Mouse (Mus musculus): ENCODE data around the gene Mut. TPM values are rescaled to one million over a fixed set of nuclear protein-coding genes. Genes with fewer than 3 reads are reported as not detected.

Gene Mut
- total RNA-seq (2012; rRNA removed) (21.2 and 25.8 TPM in 2 replicates), polyA plus RNA-seq (2012; ENCODE audit: insufficient read depth in 1 of 2, insufficient read length in 2 of 2, low read depth in 1 of 2, low replicate concordance in 2 of 2, missing spikeins in 1 of 2) (10 to 100 TPM; 25.0 to 65.8 TPM)

DNA sequence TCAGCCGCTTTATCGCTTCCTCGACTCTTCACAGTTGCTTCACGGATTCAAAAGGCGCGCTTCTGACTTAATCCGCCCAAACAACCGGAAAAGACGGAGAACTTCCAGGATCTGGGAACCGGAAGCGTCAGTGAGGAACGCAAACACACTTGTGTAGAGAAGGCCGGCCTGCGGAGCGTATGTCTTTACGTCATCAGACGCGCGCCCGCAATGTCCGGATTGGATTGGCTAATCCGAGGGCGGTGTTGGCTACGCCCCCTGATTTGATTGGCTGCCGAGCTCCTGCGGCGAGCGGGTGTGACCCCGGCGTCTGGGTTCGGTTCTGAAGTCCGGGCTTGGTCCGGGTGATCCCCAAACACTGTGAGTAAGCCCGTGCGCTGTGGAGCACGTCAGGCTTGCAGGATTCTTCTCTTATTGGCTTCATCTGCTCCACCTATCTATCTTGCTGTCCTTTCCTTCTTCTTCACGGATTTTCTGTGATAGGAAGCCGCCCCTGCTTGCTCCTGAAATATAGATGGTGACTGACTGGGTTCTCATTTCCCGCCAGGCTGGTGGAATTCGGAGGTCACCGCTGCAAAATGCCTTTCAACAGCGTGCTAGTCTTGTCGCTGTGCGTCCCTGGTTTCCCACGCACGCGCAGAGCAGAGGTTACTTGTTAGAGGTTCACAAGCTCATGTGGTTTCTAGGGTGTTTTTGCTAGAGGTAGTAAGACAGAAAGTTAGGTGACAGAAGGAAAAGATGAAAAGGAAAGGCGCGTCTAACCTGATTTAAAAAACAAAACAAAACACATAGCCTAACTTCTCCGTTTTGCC, at the start of gene Mut, which contains the start of gene Cenpq:
Mut (plus strand) TSS at position 266 of the 812 bp plus-strand sequence.
Cenpq (minus strand) TSS at position 628 of the 812 bp plus-strand sequence.
- H3K9me3 ChIP-seq (replicated peaks; ENCODE audit: insufficient read depth, low read length) = no peaks in the 10 kb centered on the region
- peak within 1 kb of the TSS; percentile 88 to 91 for H3K4me3 ChIP-seq (ENCODE audit: control insufficient read depth in 1 of 2, insufficient read depth in 1 of 2, low read depth in 2 of 2, low read length in 2 of 2)
- H3K79me2 ChIP-seq (ENCODE audit: control insufficient read depth, insufficient read depth, low read length, poor library complexity) = peaks cover 8% of the 10 kb centered on the region
- DNase-seq (ENCODE audit: low read depth, low spot score) = peak; percentile 98
- TF ChIP-seq NRF1 (IDR thresholded peaks at IDR 0.05; ENCODE audit: insufficient read depth, low read depth, low read length, poor library complexity, severe bottlenecking) (peak; percentile 85), CTCF (IDR thresholded peaks at IDR 0.05 in 2 of 3, conservative IDR thresholded peaks at IDR 0.05 in 1 of 3; ENCODE audit: control insufficient read depth in 1 of 3, insufficient read depth in 1 of 3, low read depth in 2 of 3, low read length in 3 of 3, poor library complexity in 1 of 3, severe bottlenecking in 1 of 3) (no peak), MAX (IDR thresholded peaks at IDR 0.05; ENCODE audit: low read length) (peak; percentile 61; the same call in 1 of the 2 replicates), ELF1 (IDR thresholded peaks at IDR 0.05; ENCODE audit: low read depth, low read length) (peak; percentile 90), HCFC1 (IDR thresholded peaks at IDR 0.05; ENCODE audit: low read depth, low read length) (peak; percentile 87), BHLHE40 (IDR thresholded peaks at IDR 0.05; ENCODE audit: borderline replicate concordance, low read depth, low read length) (no peak), USF2 (IDR thresholded peaks at IDR 0.05; ENCODE audit: borderline replicate concordance in 1 of 2, insufficient read depth in 1 of 2, low read depth in 1 of 2, low read length in 2 of 2) (no peak), SIN3A (IDR thresholded peaks at IDR 0.05; ENCODE audit: low read length) (peak; percentile 94), NELFE (IDR thresholded peaks at IDR 0.05; ENCODE audit: low read depth, low read length) (peak; percentile 73), CHD1 (IDR thresholded peaks at IDR 0.05; ENCODE audit: low read depth, low read length) (no peak), ETS1 (IDR thresholded peaks at IDR 0.05; ENCODE audit: low read depth, low read length) (no peak; the same call in 1 of the 2 replicates), GATA1 (IDR thresholded peaks at IDR 0.05; ENCODE audit: low read depth, low read length) (peak; percentile 0; the same call in 1 of the 2 replicates), TBP (IDR thresholded peaks at IDR 0.05; ENCODE audit: low read depth, low read length) (peak; percentile 86), POLR2AphosphoS5 (IDR thresholded peaks at IDR 0.05; ENCODE audit: borderline replicate concordance, low read depth, low read length) (no peak), MYC (IDR thresholded peaks at IDR 0.05; ENCODE audit: low read depth, low read length) (0 out of 2 replicates have a peak, but pooled peaks have one; percentile 55), ZMIZ1 (IDR thresholded peaks at IDR 0.05; ENCODE audit: low read depth, low read length) (peak; percentile 39; the same call in 1 of the 2 replicates), POLR2AphosphoS2 (IDR thresholded peaks at IDR 0.05; ENCODE audit: low read length) (peak; percentile 46; the same call in 1 of the 2 replicates), POLR2A (IDR thresholded peaks at IDR 0.05; ENCODE audit: control insufficient read depth in 1 of 2, insufficient read depth in 1 of 2, low read depth in 1 of 2, low read length in 2 of 2, poor library complexity in 1 of 2) (peak; percentile 41 to 83; a peak in 3 of 4 replicates), ZKSCAN1 (IDR thresholded peaks at IDR 0.05; ENCODE audit: low read depth, low read length) (no peak), TCF12 (IDR thresholded peaks at IDR 0.05; ENCODE audit: low read depth, low read length) (peak; percentile 77), E2F4 (IDR thresholded peaks at IDR 0.05; ENCODE audit: borderline replicate concordance, low read depth, low read length) (peak; percentile 78; the same call in 1 of the 2 replicates), USF1 (IDR thresholded peaks at IDR 0.05; ENCODE audit: low read depth, low read length) (0 out of 2 replicates have a peak, but pooled peaks have one; percentile 3), MXI1 (IDR thresholded peaks at IDR 0.05; ENCODE audit: low read depth, low read length) (peak; percentile 81; the same call in 1 of the 2 replicates)
- peak within 1 kb of the TSS; percentile 86 for H3K27ac ChIP-seq (ENCODE audit: control insufficient read depth, low read depth, low read length)
- no peaks in the 10 kb centered on the region for H3K27me3 ChIP-seq (ENCODE audit: control insufficient read depth in 1 of 2, insufficient read depth in 2 of 2, low read length in 2 of 2)
- H3K36me3 ChIP-seq (ENCODE audit: control insufficient read depth in 1 of 2, insufficient read depth in 2 of 2, low read length in 2 of 2) = peaks cover 5 to 11% of the 10 kb centered on the region in 2 experiments; a peak in 3 of 4 replicates
- peaks cover 0 to 6% of the 10 kb centered on the region in 2 experiments; a peak in 1 of 4 replicates for H3K4me1 ChIP-seq (ENCODE audit: control insufficient read depth in 1 of 2, insufficient read depth in 2 of 2, low read length in 2 of 2)
- peak within 1 kb of the TSS; percentile 79 for H3K9ac ChIP-seq (ENCODE audit: control insufficient read depth, low read depth, low read length, poor library complexity, severe bottlenecking)
